Mouse (Mus musculus) layer of hippocampus, postnatal 36 days (tissue): ENCODE data around the gene Ppp1r3g. TPM values are rescaled to one million over a fixed set of nuclear protein-coding genes. Genes with fewer than 3 reads are reported as not detected.
"Not testable (repeated sequence)": the region's sequence is repeated elsewhere in the genome, so short reads cannot be mapped to it uniquely, and the experiment has no call there.

Experiments used
- DNase-seq, 2 experiments: peaks; one replicate each; pipeline ENCODE4 v3.0.0; 2022
- total RNA-seq, 2 experiments: library from RNA; stranded (reverse); gene quantifications; 2 replicates each; pipeline ENCODE4 v1.2.3; 2021

Gene Ppp1r3g
- total RNA-seq, result 10 to 100 TPM; 10.7 to 13.6 TPM

- DNase-seq, result no peak
Observed at GRCm38 (mm10) chr13:35958539-35958938, at the start of gene Ppp1r3g. Gene Ppp1r3g, plus strand, starts transcription at chr13:35958839.

- DNase-seq, result no peak
Observed at GRCm38 (mm10) chr13:35911476-35911875, 47.2 kb upstream of the Ppp1r3g start.

GRCm38 (mm10) chr13:35937991-35938390 lies 20.6 kb upstream of the Ppp1r3g start:
- peak; percentile 40 to 52 for DNase-seq

GRCm38 (mm10) chr13:35939871-35940665 lies 18.6 kb upstream of the Ppp1r3g start:
- no peak for DNase-seq

- no peak for DNase-seq
Observed at GRCm38 (mm10) chr13:35940934-35941333, 17.7 kb upstream of the Ppp1r3g start.

- no peak for DNase-seq
Observed at GRCm38 (mm10) chr13:35946659-35947353, 11.8 kb upstream of the Ppp1r3g start.

GRCm38 (mm10) chr13:35947354-35948000 lies 11.2 kb upstream of the Ppp1r3g start:
- peak; percentile 64 to 68 for DNase-seq

- DNase-seq, result no peak
Observed at GRCm38 (mm10) chr13:35949814-35950455, 8.7 kb upstream of the Ppp1r3g start.

GRCm38 (mm10) chr13:35959391-35960067 lies 890 bp downstream of the Ppp1r3g start:
- DNase-seq, result no peak

GRCm38 (mm10) chr13:35963583-35963982 lies 4.9 kb downstream of the Ppp1r3g start:
- DNase-seq, result no peak

- no peak for DNase-seq
Observed at GRCm38 (mm10) chr13:35967690-35968089, 9.1 kb downstream of the Ppp1r3g start.

- peak in 1 of 2 experiments; percentile 38 for DNase-seq
Observed at GRCm38 (mm10) chr13:35968131-35968718, 9.6 kb downstream of the Ppp1r3g start.

GRCm38 (mm10) chr13:35968719-35969430 lies 10.2 kb downstream of the Ppp1r3g start:
- DNase-seq, result peak in 1 of 2 experiments; percentile 16

GRCm38 (mm10) chr13:35969431-35969721 lies 10.7 kb downstream of the Ppp1r3g start:
- no peak for DNase-seq

GRCm38 (mm10) chr13:35969829-35970228 lies 11.2 kb downstream of the Ppp1r3g start:
- no peak for DNase-seq

- DNase-seq, result no peak
Observed at GRCm38 (mm10) chr13:35976912-35977311, 18.3 kb downstream of the Ppp1r3g start.

- DNase-seq, result peak in 1 of 2 experiments; percentile 18
Observed at GRCm38 (mm10) chr13:35980471-35980870, 21.8 kb downstream of the Ppp1r3g start.

- no peak for DNase-seq
Observed at GRCm38 (mm10) chr13:35982985-35983384, 24.3 kb downstream of the Ppp1r3g start.

GRCm38 (mm10) chr13:35989329-35989728 lies 30.7 kb downstream of the Ppp1r3g start:
- no peak for DNase-seq

GRCm38 (mm10) chr13:35991185-35991584 lies 32.5 kb downstream of the Ppp1r3g start:
- not testable (repeated sequence) for DNase-seq

- DNase-seq, result peak; percentile 56 to 66
Observed at GRCm38 (mm10) chr13:35994067-35994466, 35.4 kb downstream of the Ppp1r3g start.
